Mouse (Mus musculus): ENCODE results near the gene Gdf9. TPM values are rescaled to one million over a fixed set of nuclear protein-coding genes. Genes with fewer than 3 reads are reported as not detected.
A peak's percentile ranks its signal among the peaks of the same experiment; 100 is the strongest.

Gdf9 gene
- polyA plus RNA-seq, 1 experiment = not detected

DNA sequence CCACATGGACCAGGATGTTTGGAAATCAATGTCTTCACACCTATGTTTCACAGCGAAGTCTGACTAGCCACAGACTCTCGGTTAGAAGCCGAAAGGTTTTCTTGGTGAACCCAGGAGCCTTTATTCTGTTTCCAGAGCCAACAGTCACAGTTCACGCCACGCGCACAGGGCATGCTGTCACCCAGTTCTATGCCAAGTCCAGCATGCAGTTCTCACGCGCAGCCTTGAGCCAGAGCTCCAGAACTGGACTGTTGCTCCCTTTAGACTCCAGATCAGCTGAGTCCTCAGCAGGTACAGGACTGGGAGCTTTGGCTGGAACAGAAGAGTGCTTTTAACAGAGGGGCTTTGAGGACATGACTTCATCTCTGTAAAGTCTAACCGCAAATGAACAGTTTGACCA lies 21.6 kb downstream of the Gdf9 start:
- Histone ChIP-seq H3K9me3 (ENCODE audit: control insufficient read depth, low read length) (peaks cover 4% of the 10 kb centered on the region; the same call in 1 of the 2 replicates), H3K4me3 (replicated peaks) (no peak overlapping the region), H3K36me3 (ENCODE audit: control insufficient read depth) (no peaks in the 10 kb centered on the region), H3K4me1 (ENCODE audit: control insufficient read depth) (peaks cover 6% of the 10 kb centered on the region), H3K27me3 (ENCODE audit: control insufficient read depth) (peaks cover 63% of the 10 kb centered on the region)
- TF ChIP-seq GATA1 (IDR thresholded peaks at IDR 0.05; ENCODE audit: low read length) = no peak
- TF ChIP-seq TAL1 (IDR thresholded peaks at IDR 0.05; ENCODE audit: low read length) = no peak

DNA sequence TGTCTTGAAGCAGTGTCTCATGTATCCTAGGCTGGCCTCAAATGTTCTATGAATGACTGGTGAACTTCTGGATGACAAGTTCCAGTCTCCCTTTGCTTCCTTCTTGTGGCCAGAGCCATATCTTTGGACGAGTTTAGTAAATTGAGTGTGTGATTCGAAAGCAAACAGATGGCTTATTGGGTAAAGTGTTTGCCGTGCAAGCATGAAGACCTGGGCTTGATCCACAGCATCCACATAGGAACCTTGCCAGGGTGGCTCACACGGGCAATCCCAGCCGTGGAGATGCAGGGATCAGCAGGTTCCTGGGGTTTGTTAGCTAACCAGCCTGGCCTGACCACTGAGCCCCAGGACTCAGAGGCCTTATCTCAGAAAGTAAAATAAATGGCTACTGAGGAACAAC lies 22.2 kb downstream of the Gdf9 start:
- Histone ChIP-seq H3K27me3 (ENCODE audit: control insufficient read depth) (peaks cover 69% of the 10 kb centered on the region), H3K4me1 (ENCODE audit: control insufficient read depth) (peaks cover 9% of the 10 kb centered on the region), H3K36me3 (ENCODE audit: control insufficient read depth) (no peaks in the 10 kb centered on the region), H3K9me3 (ENCODE audit: control insufficient read depth, low read length) (peaks cover 7% of the 10 kb centered on the region; the same call in 1 of the 2 replicates), H3K4me3 (replicated peaks) (no peak overlapping the region)
- TF ChIP-seq TAL1 (IDR thresholded peaks at IDR 0.05; ENCODE audit: low read length) = no peak
- no peak for TF ChIP-seq GATA1 (IDR thresholded peaks at IDR 0.05; ENCODE audit: low read length)

DNA sequence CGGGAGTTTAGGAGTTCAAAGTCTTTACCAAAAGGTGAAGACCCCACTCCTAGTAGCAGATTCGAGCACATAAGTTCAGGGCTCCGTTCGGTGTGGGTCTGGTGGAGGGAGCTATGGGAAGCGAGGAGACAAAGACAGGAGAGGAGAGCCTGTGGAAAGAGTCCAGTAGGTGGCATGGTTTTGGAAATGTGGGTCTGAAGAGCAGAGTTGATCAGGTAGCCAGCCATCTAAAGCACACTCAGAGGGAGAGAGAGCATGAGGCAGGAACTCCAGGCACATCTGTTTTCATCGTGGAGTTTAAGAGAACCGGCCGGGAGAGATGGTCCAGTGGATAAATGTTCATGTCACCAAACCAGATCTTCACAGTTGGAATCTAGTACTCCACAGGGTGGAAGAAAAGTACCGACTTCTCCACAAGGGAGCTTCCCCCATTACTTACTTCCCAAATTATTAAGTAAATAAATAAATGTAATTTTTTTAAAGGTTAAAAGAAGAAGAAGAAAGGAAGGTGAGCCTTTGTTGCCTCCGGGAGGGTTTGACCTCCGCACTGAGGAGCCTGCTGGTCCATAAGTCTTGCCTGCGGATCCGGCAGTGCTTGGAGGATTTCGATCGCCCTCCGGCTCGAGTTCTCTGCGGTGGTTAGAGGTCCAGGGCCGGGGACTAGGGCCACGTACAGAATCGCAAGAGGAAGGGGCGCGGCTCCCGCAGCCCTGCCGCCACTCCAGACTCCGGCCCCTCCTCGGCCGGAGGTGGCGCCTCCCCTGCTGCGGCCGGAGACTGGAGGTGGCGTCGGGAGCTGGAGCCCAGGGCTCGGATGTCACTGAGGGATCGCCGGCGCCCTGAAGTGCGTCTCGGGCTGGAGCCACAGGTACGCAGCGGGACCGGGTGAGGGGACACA lies 25.9 kb downstream of the Gdf9 start, which contains the start of the genes Gm10447 and Shroom1:
Gene Gm10447 (minus strand): TSS at position 637 of the 898 bp plus-strand sequence.
Gene Shroom1 (plus strand): TSS at position 732 of the 898 bp plus-strand sequence.
- Histone ChIP-seq H3K27me3 (ENCODE audit: control insufficient read depth) (peaks cover 65% of the 10 kb centered on the region), H3K4me1 (ENCODE audit: control insufficient read depth) (peaks cover 18% of the 10 kb centered on the region)

DNA sequence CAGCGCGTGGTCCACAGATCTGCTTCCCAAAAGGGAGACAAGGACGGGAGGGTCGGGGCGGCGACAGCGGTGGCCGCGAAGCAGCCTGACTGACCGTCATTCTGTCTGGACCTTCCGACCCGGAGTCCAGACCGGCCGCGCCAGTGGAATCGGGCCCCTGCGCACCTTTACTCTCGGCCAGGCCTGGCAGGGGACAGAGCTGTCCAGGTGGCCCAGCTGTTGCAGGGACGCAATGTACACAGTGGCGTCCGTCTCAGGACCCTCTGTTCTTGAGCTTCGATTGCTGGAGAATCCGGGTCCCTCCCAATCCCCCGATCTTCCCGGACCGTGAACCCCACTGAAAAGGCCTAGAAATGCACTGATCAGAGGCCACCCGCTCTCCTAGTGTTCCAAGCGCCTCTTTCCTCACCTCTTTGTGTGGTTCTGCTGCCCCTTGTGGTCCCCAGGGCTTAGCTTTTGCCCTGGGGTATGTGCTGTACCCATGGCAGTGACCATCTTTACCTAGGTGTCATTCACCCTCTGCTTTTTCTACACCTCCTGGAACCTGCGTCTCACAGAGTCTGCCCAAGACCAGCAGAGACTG lies 26.6 kb downstream of the Gdf9 start:
- TF ChIP-seq TAL1 (IDR thresholded peaks at IDR 0.05; ENCODE audit: low read length) (no peak), GATA1 (IDR thresholded peaks at IDR 0.05; ENCODE audit: low read length) (no peak)
- peaks cover 24% of the 10 kb centered on the region for H3K4me1 ChIP-seq (ENCODE audit: control insufficient read depth)
- H3K4me3 ChIP-seq (replicated peaks) = peak overlapping the region; percentile 58
- peaks cover 9% of the 10 kb centered on the region; the same call in 1 of the 2 replicates for H3K9me3 ChIP-seq (ENCODE audit: control insufficient read depth, low read length)
- H3K36me3 ChIP-seq (ENCODE audit: control insufficient read depth) = no peaks in the 10 kb centered on the region
- H3K27me3 ChIP-seq (ENCODE audit: control insufficient read depth) = peaks cover 72% of the 10 kb centered on the region

More for the DNA sequence above, 25.9 kb downstream of the Gdf9 start, which contains the start of the genes Gm10447 and Shroom1:
- TF ChIP-seq TAL1 (IDR thresholded peaks at IDR 0.05; ENCODE audit: low read length) (no peak), GATA1 (IDR thresholded peaks at IDR 0.05; ENCODE audit: low read length) (no peak)
- Histone ChIP-seq H3K36me3 (ENCODE audit: control insufficient read depth) (no peaks in the 10 kb centered on the region), H3K9me3 (ENCODE audit: control insufficient read depth, low read length) (peaks cover 9% of the 10 kb centered on the region; the same call in 1 of the 2 replicates), H3K4me3 (replicated peaks) (peak within 1 kb of the TSS; percentile 58)

- H3K9me3 ChIP-seq (ENCODE audit: control insufficient read depth, low read length) = peaks cover 15% of the 10 kb centered on the region; the same call in 1 of the 2 replicates
- H3K36me3 ChIP-seq (ENCODE audit: control insufficient read depth) = no peaks in the 10 kb centered on the region
- no peak overlapping the region for H3K4me3 ChIP-seq (replicated peaks)
- TF ChIP-seq GATA1 (IDR thresholded peaks at IDR 0.05; ENCODE audit: low read length) = no peak
- TF ChIP-seq TAL1 (IDR thresholded peaks at IDR 0.05; ENCODE audit: low read length) = no peak
- H3K4me1 ChIP-seq (ENCODE audit: control insufficient read depth) = peaks cover 35% of the 10 kb centered on the region
- H3K27me3 ChIP-seq (ENCODE audit: control insufficient read depth) = peaks cover 81% of the 10 kb centered on the region
These were observed 28.2 kb downstream of the Gdf9 start for GRCm38 (mm10) chr11:53458996-53459395.

DNA sequence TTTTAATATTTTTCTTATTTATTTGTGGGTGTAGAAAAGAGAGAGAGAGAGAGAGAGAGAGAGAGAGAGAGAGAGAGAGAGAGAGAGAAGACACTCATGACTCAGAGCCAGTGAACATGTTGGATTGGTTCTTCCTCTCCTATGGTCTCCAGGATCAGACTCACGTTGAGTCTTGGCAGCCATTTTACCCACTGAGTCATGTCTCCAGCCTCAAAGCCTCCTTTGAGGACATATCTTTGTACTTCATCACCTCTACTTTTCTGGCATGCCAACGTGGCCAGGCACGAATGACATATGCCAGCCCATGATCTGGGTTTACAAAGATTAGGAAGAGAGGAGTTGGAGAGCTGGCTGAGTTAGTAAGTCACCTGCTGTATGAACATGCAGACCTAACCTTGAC lies 29.4 kb downstream of the Gdf9 start:
- Histone ChIP-seq H3K36me3 (ENCODE audit: control insufficient read depth) (no peaks in the 10 kb centered on the region), H3K27me3 (ENCODE audit: control insufficient read depth) (peaks cover 82% of the 10 kb centered on the region), H3K4me1 (ENCODE audit: control insufficient read depth) (peaks cover 35% of the 10 kb centered on the region), H3K9me3 (ENCODE audit: control insufficient read depth, low read length) (peaks cover 21% of the 10 kb centered on the region), H3K4me3 (replicated peaks) (no peak overlapping the region)
- TF ChIP-seq TAL1 (IDR thresholded peaks at IDR 0.05; ENCODE audit: low read length) (no peak), GATA1 (IDR thresholded peaks at IDR 0.05; ENCODE audit: low read length) (no peak)

GRCm38 (mm10) chr11:53461727-53462126 lies 30.9 kb downstream of the Gdf9 start:
- TF ChIP-seq GATA1 (IDR thresholded peaks at IDR 0.05; ENCODE audit: low read length) = no peak
- TF ChIP-seq TAL1 (IDR thresholded peaks at IDR 0.05; ENCODE audit: low read length) = no peak
- Histone ChIP-seq H3K4me3 (replicated peaks) (no peak overlapping the region), H3K9me3 (ENCODE audit: control insufficient read depth, low read length) (peaks cover 21% of the 10 kb centered on the region), H3K36me3 (ENCODE audit: control insufficient read depth) (no peaks in the 10 kb centered on the region), H3K27me3 (ENCODE audit: control insufficient read depth) (peaks cover 82% of the 10 kb centered on the region), H3K4me1 (ENCODE audit: control insufficient read depth) (peaks cover 41% of the 10 kb centered on the region)

- Histone ChIP-seq H3K4me1 (ENCODE audit: control insufficient read depth) (peaks cover 35% of the 10 kb centered on the region), H3K4me3 (replicated peaks) (peak overlapping the region; percentile 5), H3K27me3 (ENCODE audit: control insufficient read depth) (peaks cover 80% of the 10 kb centered on the region), H3K36me3 (ENCODE audit: control insufficient read depth) (no peaks in the 10 kb centered on the region), H3K9me3 (ENCODE audit: control insufficient read depth, low read length) (peaks cover 14% of the 10 kb centered on the region)
- TF ChIP-seq GATA1 (IDR thresholded peaks at IDR 0.05; ENCODE audit: low read length) (no peak), TAL1 (IDR thresholded peaks at IDR 0.05; ENCODE audit: low read length) (no peak)
These were observed 33.0 kb downstream of the Gdf9 start for GRCm38 (mm10) chr11:53463551-53464424.

Measured in erythroblast, embryonic 14.5 days (primary cell).